Mouse (Mus musculus): ENCODE measurements around the gene Camsap3. TPM values are rescaled to one million over a fixed set of nuclear protein-coding genes. Genes with fewer than 3 reads are reported as not detected.
"Not testable (repeated sequence)": the region's sequence is repeated elsewhere in the genome, so short reads cannot be mapped to it uniquely, and the experiment has no call there.

The Camsap3 gene
- polyA plus RNA-seq, 1 experiment, result 4.1 TPM

DNA sequence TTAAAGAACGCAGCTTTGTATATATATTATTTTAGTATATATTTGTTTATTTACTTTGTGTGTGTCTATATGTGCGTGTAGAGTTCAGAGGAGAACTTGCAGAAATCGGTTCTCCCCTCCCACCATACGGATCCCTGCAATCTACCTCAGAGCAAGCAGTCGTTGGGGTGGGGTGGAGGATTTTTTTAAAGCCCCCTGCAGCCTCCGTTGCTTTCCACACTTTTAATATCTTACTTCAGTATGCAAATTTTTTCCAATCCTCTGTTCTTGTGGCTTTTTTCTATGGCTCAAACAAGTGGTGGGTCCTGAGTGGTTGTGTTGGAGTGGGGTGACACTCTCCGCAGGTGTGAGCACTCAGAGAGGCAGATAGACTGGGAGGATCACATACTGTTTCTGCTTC is 18.7 kb upstream of the Camsap3 start:
- 41% methylated on average over 7 of the region's 7 CpGs for WGBS

DNA sequence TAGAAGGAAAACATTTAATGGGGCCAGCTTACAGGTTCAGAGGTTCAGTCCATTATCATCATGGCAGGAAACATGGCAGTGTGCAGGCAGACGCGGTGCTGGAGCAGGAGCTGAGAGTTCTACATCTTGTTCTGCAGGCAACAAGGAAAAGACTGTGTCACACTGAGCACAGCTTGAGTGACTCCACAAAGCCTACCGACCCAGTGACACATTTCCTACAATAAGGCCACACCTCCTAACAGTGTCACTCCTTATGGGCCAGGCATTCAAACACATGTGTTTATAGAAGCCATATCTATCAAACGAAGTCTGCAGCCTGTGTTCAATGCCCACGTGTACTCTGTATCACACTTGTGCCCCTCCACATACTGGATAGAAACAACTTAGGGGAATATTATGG is 17.3 kb upstream of the Camsap3 start:
- WGBS, result 71% methylated on average over 5 of the region's 5 CpGs

More for the DNA sequence above, 18.7 kb upstream of the Camsap3 start:
- H3K4me3 ChIP-seq (replicated peaks; ENCODE audit: control insufficient read depth, low read depth, low read length), result no peak overlapping the region
- no peak overlapping the region for H3K27ac ChIP-seq (ENCODE audit: control insufficient read depth, insufficient read depth, low read depth, low read length, poor library complexity)
- TF ChIP-seq CTCF (IDR thresholded peaks at IDR 0.05; ENCODE audit: control insufficient read depth, insufficient read depth, low read length) (no peak), POLR2A (IDR thresholded peaks at IDR 0.05; ENCODE audit: borderline replicate concordance, control insufficient read depth, low read depth, low read length) (no peak)
- H3K4me1 ChIP-seq (ENCODE audit: control insufficient read depth, insufficient read depth, low read length), result no peaks in the 10 kb centered on the region

GRCm38 (mm10) chr8:3574546-3574945 is 12.5 kb upstream of the Camsap3 start:
- Histone ChIP-seq H3K4me1 (ENCODE audit: control insufficient read depth, insufficient read depth, low read length) (no peaks in the 10 kb centered on the region), H3K27ac (ENCODE audit: control insufficient read depth, insufficient read depth, low read depth, low read length, poor library complexity) (no peak overlapping the region), H3K4me3 (replicated peaks; ENCODE audit: control insufficient read depth, low read depth, low read length) (no peak overlapping the region)
- TF ChIP-seq POLR2A (IDR thresholded peaks at IDR 0.05; ENCODE audit: borderline replicate concordance, control insufficient read depth, low read depth, low read length), result no peak
- TF ChIP-seq CTCF (IDR thresholded peaks at IDR 0.05; ENCODE audit: control insufficient read depth, insufficient read depth, low read length), result no peak
- 87% methylated on average over 3 of the region's 3 CpGs for WGBS

More for the DNA sequence above, 17.3 kb upstream of the Camsap3 start:
- no peak overlapping the region for H3K4me3 ChIP-seq (replicated peaks; ENCODE audit: control insufficient read depth, low read depth, low read length)
- no peak overlapping the region for H3K27ac ChIP-seq (ENCODE audit: control insufficient read depth, insufficient read depth, low read depth, low read length, poor library complexity)
- no peaks in the 10 kb centered on the region for H3K4me1 ChIP-seq (ENCODE audit: control insufficient read depth, insufficient read depth, low read length)
- TF ChIP-seq POLR2A (IDR thresholded peaks at IDR 0.05; ENCODE audit: borderline replicate concordance, control insufficient read depth, low read depth, low read length) (no peak), CTCF (IDR thresholded peaks at IDR 0.05; ENCODE audit: control insufficient read depth, insufficient read depth, low read length) (no peak)

GRCm38 (mm10) chr8:3576211-3576960 is 10.7 kb upstream of the Camsap3 start:
- Histone ChIP-seq H3K27ac (ENCODE audit: control insufficient read depth, insufficient read depth, low read depth, low read length, poor library complexity) (no peak overlapping the region), H3K4me3 (replicated peaks; ENCODE audit: control insufficient read depth, low read depth, low read length) (no peak overlapping the region), H3K4me1 (ENCODE audit: control insufficient read depth, insufficient read depth, low read length) (no peaks in the 10 kb centered on the region)
- whole genome bisulfite sequencing, result 65% methylated on average over 15 of the region's 15 CpGs
- TF ChIP-seq CTCF (IDR thresholded peaks at IDR 0.05; ENCODE audit: control insufficient read depth, insufficient read depth, low read length) (no peak), POLR2A (IDR thresholded peaks at IDR 0.05; ENCODE audit: borderline replicate concordance, control insufficient read depth, low read depth, low read length) (no peak)

GRCm38 (mm10) chr8:3579390-3580364 is 7.4 kb upstream of the Camsap3 start:
- 83% methylated on average over 9 of the region's 9 CpGs for WGBS
- Histone ChIP-seq H3K4me1 (ENCODE audit: control insufficient read depth, insufficient read depth, low read length) (no peaks in the 10 kb centered on the region), H3K4me3 (replicated peaks; ENCODE audit: control insufficient read depth, low read depth, low read length) (no peak overlapping the region), H3K27ac (ENCODE audit: control insufficient read depth, insufficient read depth, low read depth, low read length, poor library complexity) (no peak overlapping the region)
- TF ChIP-seq POLR2A (IDR thresholded peaks at IDR 0.05; ENCODE audit: borderline replicate concordance, control insufficient read depth, low read depth, low read length), result no peak
- TF ChIP-seq CTCF (IDR thresholded peaks at IDR 0.05; ENCODE audit: control insufficient read depth, insufficient read depth, low read length), result no peak

DNA sequence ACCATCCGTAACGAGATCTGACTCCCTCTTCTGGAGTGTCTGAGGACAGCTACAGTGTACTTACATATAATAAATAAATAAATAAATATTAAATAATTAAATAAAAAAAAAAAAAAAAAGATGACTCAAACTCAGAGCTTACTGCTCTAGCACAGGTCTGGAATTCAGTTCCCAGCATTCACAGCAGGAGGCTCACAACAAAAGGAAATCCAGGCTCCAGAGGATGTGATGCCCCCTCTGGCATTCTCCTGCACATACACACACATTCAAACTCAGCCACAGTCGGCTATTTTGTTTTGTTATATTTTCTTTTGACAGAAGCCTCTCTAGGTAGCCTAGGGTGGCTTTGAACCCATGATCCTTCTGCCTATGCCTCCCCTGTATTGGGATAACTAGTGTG is 5.1 kb upstream of the Camsap3 start:
- not testable (repeated sequence) for H3K4me3 ChIP-seq (replicated peaks; ENCODE audit: control insufficient read depth, low read depth, low read length)

DNA sequence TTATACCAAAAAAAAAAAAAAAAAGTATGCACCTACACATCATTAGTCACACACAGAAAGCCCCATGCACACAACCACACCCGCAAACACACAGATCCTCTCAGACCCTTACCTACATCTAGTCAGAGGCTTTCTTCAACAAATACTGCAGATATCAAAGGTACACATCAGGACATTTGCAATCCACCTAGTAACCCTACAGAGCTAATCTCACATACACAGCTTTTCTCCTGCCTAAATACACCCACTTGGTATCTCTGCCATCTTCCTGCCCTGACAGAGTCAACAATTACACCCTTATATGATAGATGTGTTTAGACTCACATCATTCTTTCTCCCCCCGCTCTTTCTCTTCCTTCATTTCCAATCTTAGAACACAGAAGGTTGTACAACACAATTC is 641 bp upstream of the Camsap3 start:
- WGBS, result 82% methylated on average over 2 of the region's 2 CpGs
- TF ChIP-seq CTCF (IDR thresholded peaks at IDR 0.05; ENCODE audit: control insufficient read depth, insufficient read depth, low read length), result no peak
- no peak for TF ChIP-seq POLR2A (IDR thresholded peaks at IDR 0.05; ENCODE audit: borderline replicate concordance, control insufficient read depth, low read depth, low read length)
- no peak overlapping the region for H3K4me3 ChIP-seq (replicated peaks; ENCODE audit: control insufficient read depth, low read depth, low read length)
- H3K4me1 ChIP-seq (ENCODE audit: control insufficient read depth, insufficient read depth, low read length), result no peaks in the 10 kb centered on the region; the same call in 1 of the 2 replicates
- no peak overlapping the region for H3K27ac ChIP-seq (ENCODE audit: control insufficient read depth, insufficient read depth, low read depth, low read length, poor library complexity)

More for the DNA sequence above, 5.1 kb upstream of the Camsap3 start:
- 83% methylated on average over 3 of the region's 3 CpGs for WGBS
- not testable (repeated sequence) for H3K27ac ChIP-seq (ENCODE audit: control insufficient read depth, insufficient read depth, low read depth, low read length, poor library complexity); H3K4me1 ChIP-seq (ENCODE audit: control insufficient read depth, insufficient read depth, low read length)
